Mouse (Mus musculus) CH12F3 (cell line): Measurements from ENCODE around the gene Lect2.

ENCODE experiments used
- in situ Hi-C: fragments of 300-500 bp; cut with MboI; formaldehyde crosslinking; loops from 2 replicates; pipeline ENCODE4 v1.14.3; 2020; ENCODE audit warnings: low sequenced_read_pairs

The Lect2 gene

DNA sequence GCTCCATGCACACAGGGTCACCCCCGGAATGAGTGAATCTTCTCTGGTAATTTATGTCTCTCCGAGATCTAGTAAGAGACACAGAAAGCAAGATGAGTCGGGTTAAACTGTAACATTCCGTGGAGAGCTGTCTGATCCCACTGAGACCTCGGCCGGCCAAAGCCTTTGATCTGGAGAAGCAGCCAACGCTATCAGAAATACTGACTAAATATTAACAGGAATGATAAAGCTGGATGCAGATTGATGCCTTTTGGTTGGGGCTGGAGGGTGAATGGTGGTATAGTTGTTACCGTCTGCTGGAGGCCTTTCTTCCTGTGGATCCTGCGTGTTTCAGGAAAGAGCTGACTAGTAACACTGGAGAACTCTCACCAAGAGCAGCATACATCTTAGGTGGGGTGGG is at the start of gene Lect2:
TSS of gene Lect2 (minus strand) at position 102 of the 400 bp plus-strand sequence.
- in situ Hi-C loops, result no loop called here

DNA sequence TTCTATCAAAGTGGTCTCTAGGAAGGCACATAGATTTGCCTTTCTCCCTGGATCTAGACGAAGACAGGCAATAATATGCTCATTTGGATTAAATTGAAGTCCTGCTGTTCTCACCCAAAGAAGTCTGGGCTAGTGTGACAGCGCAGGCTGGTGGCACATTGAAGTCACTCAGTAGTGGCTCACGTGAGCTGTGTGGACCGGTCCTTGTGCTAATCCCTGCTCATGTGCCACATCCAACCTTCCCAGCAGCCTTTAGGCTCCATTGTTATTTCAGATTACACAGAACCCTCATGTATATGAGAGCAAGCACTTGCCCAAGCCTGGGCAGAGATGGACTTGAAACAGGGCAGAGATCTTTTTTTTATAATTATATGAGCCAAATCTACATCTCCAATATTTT is 49.0 kb upstream of the Lect2 start:
- in situ Hi-C loops, result no loop called here

DNA sequence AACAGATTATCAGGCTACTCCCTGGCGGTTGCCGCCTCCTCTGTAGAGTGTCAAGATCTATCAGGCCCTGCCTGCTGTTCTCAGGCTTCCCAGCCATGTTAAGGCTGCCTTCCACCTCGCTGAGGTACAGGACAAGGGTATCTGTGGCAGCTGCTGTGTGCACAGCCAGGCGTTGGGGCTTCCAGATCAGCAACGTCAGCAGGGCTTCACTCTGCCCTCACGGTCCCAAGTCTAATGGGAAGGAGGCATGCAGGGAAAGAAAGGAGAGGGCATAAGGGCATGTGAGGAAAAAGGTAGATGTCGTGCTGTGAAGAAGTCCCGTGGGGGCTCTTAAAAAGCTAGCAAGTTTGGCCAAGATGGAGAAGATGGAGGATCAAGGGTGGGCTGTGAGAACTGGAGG is 46.9 kb upstream of the Lect2 start:
- in situ Hi-C loops, result no loop called here

DNA sequence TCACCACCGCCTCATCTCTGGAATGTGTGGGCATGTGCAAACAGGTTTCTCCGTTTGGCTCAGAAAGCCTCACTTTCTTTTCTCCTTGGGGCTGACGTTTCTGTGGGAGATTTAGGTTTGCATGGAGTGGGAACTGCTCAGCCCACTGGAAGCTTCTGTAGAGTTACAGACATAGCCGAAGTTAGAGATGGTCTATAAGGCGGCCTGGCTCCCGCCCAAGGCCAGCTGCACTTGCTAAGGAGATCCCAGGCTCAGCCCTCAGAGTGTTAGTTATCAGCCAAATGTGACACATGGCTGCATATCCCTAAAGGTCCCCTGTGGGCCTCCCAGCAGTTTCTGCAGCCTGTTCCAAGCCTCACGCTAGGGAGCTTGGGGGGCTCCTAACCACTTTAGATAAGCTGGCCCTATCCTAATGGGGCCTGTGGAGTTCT is 45.7 kb upstream of the Lect2 start:
- in situ Hi-C loops, result no loop called here

DNA sequence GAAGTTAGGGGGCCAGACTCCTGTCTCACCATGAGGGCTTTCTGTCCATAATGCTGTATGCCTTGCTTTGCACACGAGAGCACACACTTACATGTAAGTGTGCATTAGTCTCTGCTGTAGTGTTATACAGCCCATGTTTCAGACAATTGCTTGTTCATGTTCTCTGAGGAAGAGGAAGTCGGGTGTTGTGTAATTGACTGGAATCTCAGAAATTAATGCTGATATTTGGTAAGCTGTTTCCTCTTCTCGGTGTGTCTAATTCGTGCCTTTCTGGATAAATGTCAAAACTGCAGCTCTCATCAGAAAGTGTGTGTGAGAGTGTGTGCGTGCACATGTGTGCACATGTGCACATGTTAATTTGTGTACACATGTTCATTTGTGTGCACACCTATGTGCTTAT is 44.9 kb upstream of the Lect2 start:
- in situ Hi-C loops, result no loop called here

DNA sequence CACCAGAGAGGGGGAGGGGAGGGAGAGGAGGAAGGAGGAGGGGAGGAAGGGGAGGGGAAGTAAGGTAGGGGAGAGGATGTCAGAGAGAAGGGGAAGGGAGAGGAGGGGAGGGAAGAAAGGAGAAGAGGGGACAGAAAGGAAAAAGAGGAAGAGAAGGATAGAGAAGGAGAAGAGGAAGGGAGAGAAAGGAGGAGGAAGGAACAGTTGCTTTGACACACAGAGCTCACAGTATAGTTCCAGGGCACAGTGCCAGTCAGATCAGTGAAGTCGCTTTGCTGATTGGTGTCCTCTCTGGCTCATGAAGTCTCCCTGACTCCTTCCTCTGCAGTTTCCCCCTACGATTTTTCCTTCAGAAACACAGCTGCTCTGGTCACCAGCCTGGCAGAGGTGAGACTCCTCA is 43.6 kb upstream of the Lect2 start:
- in situ Hi-C loops, result no loop called here

DNA sequence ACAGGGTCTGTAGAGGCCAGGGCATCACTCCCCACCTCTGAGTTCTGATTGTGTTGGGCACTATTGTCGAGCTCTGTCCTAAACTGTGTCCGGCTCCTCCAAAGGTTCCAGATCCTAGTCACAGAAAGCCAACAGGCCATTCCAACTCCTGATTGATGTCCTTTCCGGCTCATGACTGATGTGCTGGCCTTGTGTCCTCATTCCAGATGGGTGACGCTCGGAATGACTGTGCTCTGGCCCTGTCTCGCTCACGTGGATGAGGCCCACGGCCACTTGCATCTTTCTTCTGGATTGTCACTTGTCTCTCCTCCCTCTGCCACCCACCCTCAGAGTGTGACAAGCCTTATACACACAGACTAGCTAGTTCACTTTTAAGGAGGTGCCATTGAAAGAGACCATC is 42.9 kb upstream of the Lect2 start:
- in situ Hi-C loops, result no loop called here

DNA sequence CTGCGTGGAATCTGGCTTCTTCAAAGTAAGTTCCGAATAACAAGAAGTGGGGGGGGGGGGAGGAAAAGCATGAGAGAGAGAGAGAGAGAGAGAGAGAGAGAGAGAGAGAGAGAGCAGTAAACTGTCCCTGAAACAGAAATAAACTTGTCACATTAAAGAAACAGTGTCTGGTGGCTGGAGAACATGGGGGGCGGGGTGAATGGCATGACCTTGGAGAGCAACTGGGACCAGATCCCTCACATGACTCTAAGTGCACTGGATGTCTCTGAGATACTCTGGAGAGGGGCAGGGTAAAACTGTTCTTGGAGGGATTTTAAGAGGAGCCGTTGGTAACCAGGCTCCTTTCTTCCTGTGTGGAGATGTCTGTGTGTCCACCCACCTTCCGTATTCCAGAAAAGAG is 41.9 kb upstream of the Lect2 start:
- in situ Hi-C loops, result no loop called here

DNA sequence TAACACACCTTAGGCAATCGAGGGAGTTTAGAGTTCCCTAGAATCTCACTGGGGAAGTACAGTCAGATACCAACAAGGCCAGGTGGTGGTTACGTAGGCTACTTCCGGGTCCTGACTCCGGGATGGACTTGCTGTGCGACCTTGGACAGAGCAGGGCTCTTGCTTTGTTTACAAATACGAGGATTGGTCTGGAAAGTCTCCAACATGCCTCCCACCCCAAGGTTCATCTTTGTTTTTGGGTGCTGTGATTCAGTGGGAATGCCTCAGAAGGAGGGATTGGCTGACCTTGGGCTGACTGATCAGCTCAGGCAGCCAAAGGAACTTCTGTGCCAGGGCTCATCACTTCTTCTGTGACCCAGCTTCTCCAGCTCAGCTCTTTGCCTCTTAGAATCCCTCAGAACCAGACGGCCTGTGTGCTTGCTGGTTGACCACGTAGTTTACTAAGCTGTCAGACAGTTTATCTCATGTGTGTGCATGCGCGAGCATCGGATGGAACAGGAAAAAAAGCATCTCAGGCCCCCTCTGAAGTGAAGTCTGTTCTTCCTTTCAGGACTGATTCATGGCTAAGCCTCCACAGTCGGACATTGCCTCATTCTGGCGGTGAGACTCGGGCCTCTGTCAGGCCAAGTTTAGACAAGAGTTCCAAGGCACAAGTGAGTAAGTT is 40.3 kb upstream of the Lect2 start:
- in situ Hi-C loops, result no loop called here

DNA sequence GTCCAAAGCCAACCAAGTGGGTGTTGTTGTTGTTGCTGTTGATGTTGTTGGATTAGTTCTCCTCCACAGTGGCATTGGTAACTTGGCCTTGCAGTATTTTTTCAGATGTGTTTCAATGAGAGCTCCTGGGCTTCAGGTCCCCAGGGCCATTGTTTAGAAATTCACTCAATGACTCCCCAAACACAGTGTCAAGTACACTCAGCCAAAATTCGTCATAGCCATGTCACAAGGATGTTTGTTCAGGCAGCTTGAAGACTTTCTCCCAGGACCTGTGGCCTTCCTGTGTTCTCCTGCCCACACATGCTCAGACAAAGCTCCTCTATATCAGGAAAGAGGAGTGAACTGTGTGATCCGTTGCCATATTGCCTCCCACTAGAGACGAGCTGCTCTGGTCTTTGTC is 37.7 kb upstream of the Lect2 start:
- in situ Hi-C loops, result no loop called here

DNA sequence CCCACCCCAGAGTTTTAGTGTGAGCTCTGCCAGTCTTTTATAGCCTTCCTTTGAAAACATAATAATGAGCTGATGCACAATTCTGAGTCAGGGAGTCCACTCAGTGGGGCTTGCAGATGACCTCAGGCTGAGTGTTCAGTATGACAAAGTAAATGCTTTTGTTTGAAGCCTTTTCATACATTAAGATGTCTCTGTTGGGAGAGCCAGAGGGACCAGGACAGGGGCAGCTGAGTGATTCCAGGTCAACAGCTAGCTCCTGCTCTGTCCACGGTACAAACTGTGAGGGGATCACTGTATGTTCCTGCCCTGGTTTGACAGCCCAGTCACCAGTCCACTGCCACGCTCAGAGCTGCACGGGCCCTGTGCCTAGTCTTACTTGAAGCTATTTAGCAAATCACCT is 34.4 kb upstream of the Lect2 start:
- in situ Hi-C loops, result no loop called here

DNA sequence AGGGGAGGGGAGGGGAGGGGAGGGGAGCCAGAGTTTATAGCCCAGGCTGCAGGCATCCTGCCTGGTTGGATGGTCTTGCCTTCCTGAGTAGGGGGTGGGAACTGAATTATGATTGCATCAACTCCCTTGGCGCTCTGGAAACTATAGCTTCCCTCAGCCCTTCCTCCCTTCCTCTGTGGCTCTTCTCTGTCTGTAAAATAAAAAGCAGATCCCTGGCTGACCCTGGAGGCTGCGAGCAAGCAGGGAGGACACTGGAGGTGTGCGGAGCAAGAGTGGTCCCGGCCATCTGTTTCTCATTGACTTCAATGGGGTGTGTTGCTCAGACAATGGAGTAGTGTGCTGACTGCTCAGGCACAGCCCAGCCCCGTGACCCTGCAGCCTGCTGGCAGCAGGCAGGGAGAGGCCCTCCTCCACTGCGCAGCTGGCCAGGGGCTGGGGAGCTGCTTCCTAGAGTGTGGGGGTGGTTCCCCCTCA is 33.7 kb upstream of the Lect2 start:
- in situ Hi-C loops, result no loop called here

DNA sequence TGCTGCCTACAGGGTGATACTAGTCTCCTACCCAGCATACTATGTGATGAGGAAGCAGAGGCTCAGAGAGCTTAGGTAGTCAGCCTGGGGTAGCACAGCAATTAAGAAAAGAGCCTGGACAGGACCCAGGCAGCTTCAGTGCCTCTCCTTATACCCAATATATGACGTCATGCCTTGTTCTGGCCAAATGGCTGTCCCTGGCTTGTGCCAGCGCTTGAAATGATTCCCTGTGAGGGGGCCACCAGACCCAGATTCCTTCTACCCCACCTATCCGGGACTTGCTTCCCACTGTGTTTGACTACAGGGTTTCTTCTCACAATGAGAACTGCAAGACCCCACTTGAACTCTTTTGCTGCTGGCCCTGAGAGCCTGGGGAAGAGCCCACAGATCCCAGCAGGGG is 33.2 kb upstream of the Lect2 start:
- in situ Hi-C loops, result no loop called here

DNA sequence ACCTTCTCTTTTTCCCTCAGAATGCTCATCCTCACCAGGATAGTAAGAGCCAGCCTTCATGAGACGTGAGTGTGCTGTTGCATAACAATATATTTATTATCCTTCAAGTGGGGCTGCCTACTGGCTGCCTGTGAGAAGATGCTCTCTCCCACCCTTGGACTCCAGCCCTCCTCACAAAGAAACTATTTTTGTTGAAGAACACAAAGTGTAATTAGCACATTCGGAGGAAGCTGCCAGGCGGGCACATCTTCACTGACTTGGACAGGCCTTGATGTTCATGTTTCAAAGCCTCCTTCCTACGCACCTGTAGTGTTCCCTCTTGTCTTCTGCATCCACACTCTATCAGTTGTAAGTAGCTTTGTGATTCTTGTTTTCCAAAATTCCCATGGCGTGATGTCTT is 32.1 kb upstream of the Lect2 start:
- in situ Hi-C loops, result no loop called here

DNA sequence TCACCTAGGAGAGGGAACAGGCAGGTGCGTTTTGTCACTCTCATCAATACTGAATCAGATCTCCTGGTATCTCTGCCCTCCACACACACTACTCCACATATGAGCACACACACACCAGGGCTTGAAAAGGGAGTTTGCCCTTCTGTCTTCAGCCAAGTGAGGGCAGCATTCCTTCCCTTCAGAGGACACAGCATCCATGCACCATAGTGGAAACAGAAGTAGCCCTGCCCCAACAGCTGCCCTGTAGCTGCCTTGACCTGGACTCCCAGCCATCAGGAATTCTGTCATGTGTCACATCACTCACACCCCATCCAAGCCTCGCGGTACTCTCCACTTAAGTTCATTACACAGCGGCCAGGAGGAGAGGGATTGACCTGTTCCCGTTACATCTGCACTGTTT is 29.8 kb upstream of the Lect2 start:
- in situ Hi-C loops, result no loop called here

DNA sequence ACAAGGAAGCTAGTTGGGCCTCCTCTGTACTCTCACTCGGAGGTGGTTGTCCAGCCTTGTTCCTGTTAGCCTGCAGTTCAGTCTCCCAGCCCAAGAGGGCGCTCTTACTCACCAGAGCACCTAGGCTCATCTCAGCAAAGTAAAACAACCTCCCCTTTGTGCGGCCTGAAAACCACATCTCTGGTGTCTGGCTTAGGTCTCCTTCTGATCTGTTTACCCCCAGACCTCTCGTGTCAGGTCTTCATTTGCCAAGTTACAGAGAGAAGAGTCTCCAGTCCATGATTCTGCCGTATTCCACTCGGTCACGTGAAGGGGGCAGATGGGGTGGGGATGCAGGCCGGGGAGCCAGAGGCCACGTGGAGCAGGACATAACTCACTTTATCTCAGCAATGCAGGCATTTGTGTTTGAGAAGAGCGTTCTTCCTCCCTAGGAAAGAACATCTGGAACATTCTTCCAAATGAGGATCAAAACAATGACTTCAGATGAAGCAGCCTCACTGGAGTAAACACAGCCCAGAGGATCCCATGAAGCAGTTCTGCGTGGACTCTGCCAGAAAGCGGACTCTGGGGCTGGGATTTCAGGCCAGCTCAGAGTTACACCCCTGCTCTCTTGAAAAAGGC is 27.5 kb upstream of the Lect2 start:
- in situ Hi-C loops, result no loop called here

DNA sequence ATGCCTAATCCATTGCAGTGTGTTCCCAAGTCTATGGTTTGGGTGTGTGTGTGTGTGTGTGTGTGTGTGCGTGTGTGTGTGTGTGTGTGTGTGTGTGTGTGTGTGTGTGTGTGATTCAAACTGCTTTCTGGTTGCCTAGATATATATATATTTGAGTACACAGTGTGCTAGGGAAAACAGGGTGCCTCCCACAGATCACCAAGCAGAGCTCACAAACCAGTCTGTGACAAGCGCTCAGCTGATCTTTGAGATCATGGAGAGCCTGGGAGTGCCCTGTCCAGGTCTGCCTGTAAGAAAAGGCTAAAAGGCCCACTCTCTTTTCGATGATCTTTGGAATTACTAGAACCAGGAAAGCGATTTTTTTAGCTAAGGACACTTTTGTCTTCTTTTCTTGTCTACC is 26.8 kb upstream of the Lect2 start:
- in situ Hi-C loops, result no loop called here

DNA sequence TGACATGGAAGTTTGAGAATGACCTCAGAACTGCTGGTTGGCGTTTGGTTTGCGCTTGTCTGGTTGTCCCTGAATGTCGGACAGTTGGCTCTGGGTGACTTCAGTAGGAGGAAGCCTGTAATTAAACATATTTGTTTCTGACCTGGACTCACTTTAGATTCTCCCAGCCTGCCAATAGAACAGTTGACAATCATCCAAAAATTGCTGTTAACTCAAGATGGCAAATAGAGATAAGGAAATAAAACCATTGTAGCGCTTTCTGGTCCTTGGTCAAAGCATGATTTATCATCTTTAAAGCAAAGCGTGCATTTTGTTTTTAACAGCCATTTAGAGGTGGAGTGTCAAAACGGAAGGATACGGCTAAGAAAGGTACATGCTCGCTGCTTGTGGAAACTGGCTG is 23.3 kb upstream of the Lect2 start:
- in situ Hi-C loops, result no loop called here

DNA sequence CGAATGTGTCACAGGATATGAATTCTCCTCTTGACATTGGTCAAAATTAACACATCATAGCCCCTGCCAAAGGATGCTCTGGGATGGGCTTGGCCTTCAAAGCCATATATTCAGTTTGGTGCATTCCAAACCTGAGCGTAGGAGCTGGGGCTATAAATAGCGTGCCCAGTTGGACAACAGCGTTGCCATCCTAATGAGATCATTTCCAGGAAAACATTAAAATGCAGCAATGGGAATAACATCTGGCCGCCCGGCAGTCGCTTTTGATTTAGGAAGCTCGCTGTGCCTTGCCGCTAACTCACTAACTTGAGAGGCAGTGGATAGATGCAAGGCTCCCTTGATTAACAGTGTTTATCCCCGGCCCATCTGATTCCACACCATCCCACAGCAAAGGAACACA is 18.0 kb upstream of the Lect2 start:
- in situ Hi-C loops, result no loop called here

DNA sequence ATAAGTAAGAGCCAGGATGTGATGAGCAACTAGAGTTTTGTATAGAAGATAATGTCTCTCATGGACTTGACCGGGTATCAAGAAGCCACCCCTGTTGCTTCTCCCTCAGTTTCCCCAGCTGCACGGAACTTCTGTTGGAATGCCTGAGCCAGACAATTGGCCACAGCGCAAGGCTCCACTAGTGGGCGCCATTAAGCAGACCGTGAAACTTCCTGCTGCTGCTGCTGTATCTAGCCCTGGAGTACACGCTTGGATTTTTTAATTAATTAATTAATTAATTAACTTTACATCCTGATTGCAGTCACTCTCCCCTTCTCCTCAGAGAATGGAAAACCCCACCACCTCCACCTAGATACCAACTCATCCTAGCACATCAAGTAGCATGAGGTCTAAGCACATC is 14.8 kb upstream of the Lect2 start:
- in situ Hi-C loops, result no loop called here

DNA sequence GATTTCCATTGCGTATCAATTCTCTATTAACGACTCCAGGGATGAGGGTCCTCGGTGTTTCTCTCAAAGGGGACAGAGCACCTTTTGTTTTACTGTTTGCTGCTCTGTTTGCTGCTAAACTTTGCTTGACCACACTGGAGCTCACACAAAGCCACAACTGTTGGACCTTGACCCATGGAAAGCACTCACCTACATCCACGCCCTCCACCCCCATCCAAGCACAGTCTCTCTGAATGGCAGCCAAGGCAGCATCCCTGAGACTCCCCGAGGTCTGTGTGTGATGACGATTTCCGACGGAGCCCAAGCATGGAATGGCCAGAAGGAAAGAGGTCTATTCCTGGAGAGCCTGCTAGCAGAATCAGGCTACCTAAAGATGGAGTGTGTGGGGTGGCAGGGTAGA is 12.8 kb upstream of the Lect2 start:
- in situ Hi-C loops, result no loop called here

DNA sequence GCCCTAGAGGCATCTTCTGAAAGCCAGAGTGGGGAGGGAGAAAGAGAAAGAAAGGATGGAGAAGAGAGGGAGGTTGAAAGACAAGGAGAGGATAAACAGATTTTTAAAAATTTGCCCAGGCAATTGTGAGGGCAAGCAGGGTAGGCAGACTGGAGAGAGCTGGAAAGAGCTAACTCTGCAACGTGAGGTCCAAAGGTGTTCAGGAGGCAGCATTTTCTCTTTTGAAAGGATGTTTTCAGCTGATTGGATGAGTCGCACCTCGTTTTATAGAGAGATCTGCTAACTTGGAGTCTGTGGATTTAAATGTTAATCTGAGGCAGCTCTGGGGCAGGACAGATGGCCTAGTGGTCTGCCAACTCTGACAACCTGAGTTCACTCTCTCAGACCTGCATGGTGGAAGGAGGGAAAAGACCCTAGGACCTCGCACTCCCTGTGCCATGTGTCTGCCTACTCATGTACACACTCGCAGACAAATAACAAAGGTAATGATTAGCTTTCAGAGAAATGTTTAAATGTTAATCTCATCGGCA is 11.6 kb upstream of the Lect2 start:
- in situ Hi-C loops, result no loop called here

DNA sequence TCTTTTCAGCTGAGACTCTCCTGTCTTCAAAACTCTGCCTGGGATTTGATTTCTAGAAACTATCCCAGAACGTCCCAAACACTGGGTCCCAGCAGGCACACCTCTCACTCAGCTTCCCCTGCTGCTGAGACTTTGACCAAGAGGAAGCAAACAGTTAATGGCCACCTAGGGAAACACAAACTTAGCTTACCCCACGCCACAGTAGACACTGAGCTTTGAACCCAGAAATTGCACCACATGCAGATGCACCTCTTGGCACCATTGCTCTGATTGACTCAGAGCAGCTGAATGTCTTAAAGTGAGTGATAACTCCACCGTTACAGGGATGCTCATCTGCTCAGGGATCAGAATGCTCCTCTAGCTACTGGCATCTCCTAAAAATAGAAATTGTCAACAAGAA is 10.5 kb upstream of the Lect2 start:
- in situ Hi-C loops, result no loop called here
